19 mouse cellular contexts compared by ENCODE assay signal in the genomic region with DNA sequence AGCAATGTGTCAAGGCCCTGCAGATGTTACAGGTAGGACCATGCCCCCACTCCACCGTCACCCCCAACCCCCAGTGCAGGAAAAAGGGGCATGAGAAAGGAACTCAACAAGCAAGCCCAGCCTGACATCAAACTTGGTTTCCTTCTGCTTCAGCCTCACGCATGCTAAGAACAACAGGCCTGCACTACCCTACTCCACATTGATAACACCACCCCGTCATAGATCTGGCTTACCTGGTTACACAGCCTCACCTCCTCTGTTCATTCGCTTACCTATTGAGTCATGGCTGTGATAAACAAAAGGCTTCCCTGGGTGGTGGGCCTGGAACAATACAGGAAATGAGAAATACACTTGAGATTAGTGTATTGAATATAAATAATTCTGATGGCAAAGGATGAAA.
"Had no signal": no experiment of that assay in that cellular context is flagged by ENCODE, and none has a peak within 500 bp of the region (broad histone marks: within the 10 kb centered on the region; RNA-seq: fewer than 3 reads in every experiment).

No protein-coding gene starts in this region.

- H3K4me2 ChIP-seq: intestine, embryonic 15.5 days; kidney, embryonic 15.5 days; liver, embryonic 13.5 days; midbrain, embryonic 11.5 days; neural tube, embryonic 12.5 days; neural tube, embryonic 15.5 days had no signal

- H3K9ac ChIP-seq: intestine, embryonic 15.5 days; kidney, embryonic 15.5 days; liver, embryonic 13.5 days; neural tube, embryonic 12.5 days; neural tube, embryonic 15.5 days had no signal

- DNase-seq: kidney, adult 11 months; kidney, adult 8-10 months; kidney, postnatal 10 days; kidney, postnatal 36 days; layer of hippocampus, postnatal 36 days; liver, embryonic 13.5 days; lung, adult 2 months; lung, postnatal 14 days; lung, postnatal 4 days; midbrain, embryonic 14.5 days; right cerebral cortex, adult 18-20 months; right cerebral cortex, postnatal 14 days; right cerebral cortex, postnatal 4 days had no signal

- H3K36me3 ChIP-seq: intestine, embryonic 15.5 days; kidney, embryonic 15.5 days; liver, embryonic 13.5 days; neural tube, embryonic 12.5 days; neural tube, embryonic 15.5 days had no signal

- H3K27me3 ChIP-seq: intestine, embryonic 15.5 days; kidney, embryonic 15.5 days; neural tube, embryonic 12.5 days; neural tube, embryonic 15.5 days had no signal

- H3K27ac ChIP-seq: intestine, embryonic 15.5 days; kidney, embryonic 15.5 days; left cerebral cortex, adult 2 months; liver, embryonic 13.5 days; neural tube, embryonic 12.5 days; neural tube, embryonic 15.5 days had no signal

- H3K4me1 ChIP-seq: intestine, embryonic 15.5 days; kidney, embryonic 15.5 days; liver, embryonic 13.5 days; neural tube, embryonic 12.5 days; neural tube, embryonic 15.5 days had no signal

- H3K9me3 ChIP-seq: intestine, embryonic 15.5 days; kidney, embryonic 15.5 days; liver, embryonic 13.5 days; neural tube, embryonic 12.5 days; neural tube, embryonic 15.5 days had no signal

- H3K4me3 ChIP-seq: intestine, embryonic 15.5 days; kidney, embryonic 15.5 days; left cerebral cortex, adult 2 months; liver, embryonic 13.5 days; neural tube, embryonic 12.5 days; neural tube, embryonic 15.5 days had no signal

- ATAC-seq: intestine, embryonic 15.5 days had no signal
